Mouse (Mus musculus) liver, embryonic 14.5 days (tissue): ENCODE measurements around the gene Efl1. TPM values are rescaled to one million over a fixed set of nuclear protein-coding genes. Genes with fewer than 3 reads are reported as not detected.

Experiments
- ATAC-seq: fragments of 200-750 bp; cut with Nextera tagmentation; 2 replicates; pipeline ENCODE4 v1.8.0; 2017; ENCODE audit warnings: moderate number of reproducible peaks, mild to moderate bottlenecking, moderate library complexity; ENCODE audit not compliant: insufficient read depth
- DNase-seq, 3 experiments: peaks; one replicate each; pipeline ENCODE4 v3.0.0-alpha.2; 2012 to 2013; ENCODE audit warnings: low read depth in 3 of 3, low spot score in 3 of 3
- H3K27ac ChIP-seq: fragments of 300-500 bp; sonication (generic); 2 replicates; pipeline ENCODE4 v1.5.1; 2014; ENCODE audit warnings: moderate library complexity, mild to moderate bottlenecking, control low read depth, inconsistent platforms
- H3K27me3 ChIP-seq: fragments of 300-500 bp; sonication (generic); 2 replicates; pipeline ENCODE4 v1.6.1; 2014; ENCODE audit warnings: mild to moderate bottlenecking, low read length, moderate library complexity; ENCODE audit not compliant: control insufficient read depth, insufficient read depth
- H3K36me3 ChIP-seq: fragments of 300-500 bp; sonication (generic); replicated peaks from 2 replicates; pipeline ENCODE4 v1.6.1; 2014; ENCODE audit warnings: low read depth; ENCODE audit not compliant: control insufficient read depth, insufficient read depth
- H3K4me1 ChIP-seq, 2 experiments: fragments of 200-500 bp in 1 of 2; fragments of 300-500 bp in 1 of 2; sonication (generic) in 1 of 2; replicated peaks; 2 replicates each; pipeline ENCODE4 v1.6.1; 2012 to 2014; ENCODE audit warnings: antibody characterized with exemption in 1 of 2, inconsistent platforms in 1 of 2, low read length in 1 of 2; ENCODE audit not compliant: control insufficient read depth in 2 of 2, insufficient read depth in 2 of 2
- H3K4me2 ChIP-seq: fragments of 300-500 bp; sonication (generic); 2 replicates; pipeline ENCODE4 v1.6.1; 2014; ENCODE audit warnings: low read depth, mild to moderate bottlenecking, control low read depth, moderate library complexity
- H3K4me3 ChIP-seq, 2 experiments: fragments of 200-500 bp in 1 of 2; fragments of 300-500 bp in 1 of 2; sonication (generic) in 1 of 2; 2 replicates each; pipeline ENCODE4 v1.5.1; 2012 to 2014; ENCODE audit warnings: low read depth in 2 of 2, low read length in 2 of 2, mild to moderate bottlenecking in 2 of 2, control low read depth in 1 of 2, inconsistent platforms in 1 of 2, moderate library complexity in 1 of 2; ENCODE audit not compliant: insufficient read depth in 1 of 2
- H3K9ac ChIP-seq: fragments of 300-500 bp; sonication (generic); replicated peaks from 2 replicates; pipeline ENCODE4 v1.6.1; 2014; ENCODE audit warnings: mild to moderate bottlenecking, control low read depth, moderate library complexity
- H3K9me3 ChIP-seq: fragments of 300-500 bp; sonication (generic); 2 replicates; pipeline ENCODE4 v1.6.1; 2016; ENCODE audit warnings: low read length, mixed read lengths; ENCODE audit not compliant: control insufficient read depth
- CTCF ChIP-seq: IDR thresholded peaks from 2 replicates; pipeline ENCODE4 v1.5.1; 2016; ENCODE audit warnings: antibody characterized with exemption, low read depth, control low read depth
- EP300 ChIP-seq: IDR thresholded peaks from 2 replicates; pipeline ENCODE4 v1.6.1; 2016; ENCODE audit warnings: antibody characterized with exemption, low read depth
- WGBS: fragments of 180-500 bp; shearing (Covaris S2); extraction: QIAGEN DNeasy Blood & Tissue Kit; methylation state at CpG from one replicate; pipeline ENCODE4 v1.1.7; 2014; ENCODE audit not compliant: insufficient replicate concordance; 5-methylcytosine and 5-hydroxymethylcytosine counted together
- polyA plus RNA-seq, 2 experiments: library from polyadenylated mRNA; depleted of rRNA in 1 of 2; stranded (reverse) in 1 of 2; unstranded in 1 of 2; fragments of >200 nt; fragmentation: Nextera tagmentation in 1 of 2; extraction: Ambion mirVana in 1 of 2; gene quantifications; 2 replicates each; pipeline versions ENCODE4 v1.2.1 to v1.2.3; 2012 to 2014

The Efl1 gene
- polyA plus RNA-seq, 2 experiments = 3.2 to 8.0 TPM

- TF ChIP-seq EP300 = no peak
- no peak for TF ChIP-seq CTCF
These were observed 50.6 kb downstream of the Efl1 start for GRCm38 (mm10) chr7:82698968-82699367.

GRCm38 (mm10) chr7:82702384-82703343 is 54.2 kb downstream of the Efl1 start:
- no peak for ATAC-seq
- Histone ChIP-seq H3K27me3 (no peaks in the 10 kb centered on the region), H3K27ac (no peak overlapping the region), H3K9ac (no peak overlapping the region), H3K9me3 (no peaks in the 10 kb centered on the region), H3K4me2 (no peak overlapping the region), H3K36me3 (no peaks in the 10 kb centered on the region; the same call in 1 of the 2 replicates), H3K4me1 (no peaks in the 10 kb centered on the region), H3K4me3 (no peak overlapping the region)
- TF ChIP-seq EP300 (no peak), CTCF (no peak)
- 79% methylated on average over 5 of the region's 5 CpGs for WGBS
- DNase-seq = no peak

More at GRCm38 (mm10) chr7:82698968-82699367, 50.6 kb downstream of the Efl1 start:
- H3K9ac ChIP-seq = no peak overlapping the region
- H3K36me3 ChIP-seq = no peaks in the 10 kb centered on the region; the same call in 1 of the 2 replicates
- DNase-seq (no peak), ATAC-seq (no peak)
- no peak overlapping the region for H3K4me2 ChIP-seq
- no peak overlapping the region for H3K27ac ChIP-seq
- no peaks in the 10 kb centered on the region for H3K9me3 ChIP-seq
- H3K27me3 ChIP-seq = no peaks in the 10 kb centered on the region
- no peaks in the 10 kb centered on the region for H3K4me1 ChIP-seq
- H3K4me3 ChIP-seq = no peak overlapping the region
- 42% methylated on average over 3 of the region's 3 CpGs for WGBS

DNA sequence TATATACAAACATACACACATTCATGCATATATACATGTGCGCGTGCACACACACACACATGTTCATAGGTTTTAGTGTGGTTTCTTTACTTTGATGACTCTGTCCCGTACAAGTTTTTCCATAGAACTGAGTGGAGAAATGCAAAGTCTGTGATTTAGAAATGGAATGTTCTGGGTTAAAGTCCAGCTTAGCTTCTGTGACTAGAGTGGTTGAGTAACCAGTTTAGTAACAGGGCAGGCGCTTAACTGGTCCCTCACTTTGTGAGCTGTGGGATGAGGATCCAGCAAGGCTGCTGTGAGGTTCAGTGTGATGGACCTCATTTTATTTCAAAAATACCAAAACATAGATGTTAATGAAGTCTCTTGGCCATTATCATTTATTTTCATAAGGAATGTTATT is 60.8 kb downstream of the Efl1 start:
- no peak for TF ChIP-seq CTCF
- no peak for TF ChIP-seq EP300
- Histone ChIP-seq H3K9ac (no peak overlapping the region), H3K36me3 (no peaks in the 10 kb centered on the region), H3K27me3 (no peaks in the 10 kb centered on the region), H3K27ac (no peak overlapping the region), H3K4me1 (no peaks in the 10 kb centered on the region), H3K4me2 (no peak overlapping the region), H3K9me3 (no peaks in the 10 kb centered on the region), H3K4me3 (no peak overlapping the region)
- ATAC-seq = no peak
- WGBS = 73% methylated on average over 4 of the region's 4 CpGs
- no peak for DNase-seq

GRCm38 (mm10) chr7:82715210-82715911 is 66.9 kb downstream of the Efl1 start:
- no peak overlapping the region for H3K27ac ChIP-seq
- no peaks in the 10 kb centered on the region for H3K27me3 ChIP-seq
- DNase-seq = peak in 1 of 3 experiments; percentile 4

More at GRCm38 (mm10) chr7:82715210-82715911, 66.9 kb downstream of the Efl1 start:
- peak; percentile 52 for TF ChIP-seq CTCF
- TF ChIP-seq EP300 = no peak
- no peak overlapping the region for H3K9ac ChIP-seq
- no peak for ATAC-seq
- H3K4me3 ChIP-seq = no peak overlapping the region
- H3K4me1 ChIP-seq = no peaks in the 10 kb centered on the region; a peak in 1 of 4 replicates
- 52% methylated on average over 7 of the region's 7 CpGs for WGBS
- H3K36me3 ChIP-seq = no peaks in the 10 kb centered on the region
- no peak overlapping the region for H3K4me2 ChIP-seq
- no peaks in the 10 kb centered on the region for H3K9me3 ChIP-seq
